Mouse (Mus musculus) hindbrain, postnatal 0 days (tissue): ENCODE measurements around the gene Elovl3. TPM values are rescaled to one million over a fixed set of nuclear protein-coding genes. Genes with fewer than 3 reads are reported as not detected.
"Not testable (repeated sequence)": the region's sequence is repeated elsewhere in the genome, so short reads cannot be mapped to it uniquely, and the experiment has no call there.

Experiments
- ATAC-seq: fragments of 200-750 bp; cut with Nextera tagmentation; 2 replicates; pipeline ENCODE4 v1.8.0; 2017; ENCODE audit warnings: mild to moderate bottlenecking, moderate TSS enrichment, moderate library complexity
- DNase-seq: peaks from one replicate; pipeline ENCODE4 v3.0.0-alpha.2; 2015; ENCODE audit warnings: low spot score
- H3K27ac ChIP-seq: fragments of 300-500 bp; sonication (generic); 2 replicates; pipeline ENCODE4 v1.5.1; 2014; ENCODE audit warnings: mild to moderate bottlenecking
- H3K27me3 ChIP-seq: fragments of 300-500 bp; sonication (generic); 2 replicates; pipeline ENCODE4 v1.6.1; 2014; ENCODE audit warnings: low read length, mixed read lengths; ENCODE audit not compliant: insufficient read depth
- H3K36me3 ChIP-seq: fragments of 300-500 bp; sonication (generic); 2 replicates; pipeline ENCODE4 v1.6.1; 2014; ENCODE audit warnings: low read length, mixed read lengths; ENCODE audit not compliant: insufficient read depth
- H3K4me1 ChIP-seq: fragments of 300-500 bp; sonication (generic); 2 replicates; pipeline ENCODE4 v1.6.1; 2014; ENCODE audit warnings: antibody characterized with exemption, low read length, mixed read lengths; ENCODE audit not compliant: insufficient read depth
- H3K4me2 ChIP-seq: fragments of 300-500 bp; sonication (generic); 2 replicates; pipeline ENCODE4 v1.6.1; 2014; ENCODE audit warnings: low read depth, mild to moderate bottlenecking, low read length, moderate library complexity, mixed read lengths
- H3K4me3 ChIP-seq: fragments of 300-500 bp; sonication (generic); 2 replicates; pipeline ENCODE4 v1.5.1; 2014; ENCODE audit warnings: low read length
- H3K9ac ChIP-seq: fragments of 300-500 bp; sonication (generic); replicated peaks from 2 replicates; pipeline ENCODE4 v1.6.1; 2014; ENCODE audit warnings: mild to moderate bottlenecking, low read length, moderate library complexity, mixed read lengths
- H3K9me3 ChIP-seq: fragments of 300-500 bp; sonication (generic); 2 replicates; pipeline ENCODE4 v1.6.1; 2016; ENCODE audit warnings: low read length, mixed read lengths
- CTCF ChIP-seq: IDR thresholded peaks from 2 replicates; pipeline ENCODE4 v1.5.1; 2016; ENCODE audit warnings: antibody characterized with exemption, control low read depth, low read depth
- WGBS: fragments of 180-500 bp; shearing (Covaris S2); extraction: QIAGEN DNeasy Blood & Tissue Kit; methylation state at CpG from one replicate; pipeline ENCODE4 v1.1.7; 2014; 5-methylcytosine and 5-hydroxymethylcytosine counted together
- polyA plus RNA-seq: library from polyadenylated mRNA; unstranded; fragments of >200 nt; fragmentation: Nextera tagmentation; extraction: Ambion mirVana; gene quantifications from 2 replicates; pipeline ENCODE4 v1.2.1, GENCODE M21; 2015
- total RNA-seq: library from RNA; depleted of rRNA; stranded (reverse); fragments of >200 nt; gene quantifications from 2 replicates; pipeline ENCODE4 v1.2.3, GENCODE M21; 2014

Elovl3 gene
- total and polyA plus RNA-seq, 2 experiments from 2014 or later, result not detected

DNA sequence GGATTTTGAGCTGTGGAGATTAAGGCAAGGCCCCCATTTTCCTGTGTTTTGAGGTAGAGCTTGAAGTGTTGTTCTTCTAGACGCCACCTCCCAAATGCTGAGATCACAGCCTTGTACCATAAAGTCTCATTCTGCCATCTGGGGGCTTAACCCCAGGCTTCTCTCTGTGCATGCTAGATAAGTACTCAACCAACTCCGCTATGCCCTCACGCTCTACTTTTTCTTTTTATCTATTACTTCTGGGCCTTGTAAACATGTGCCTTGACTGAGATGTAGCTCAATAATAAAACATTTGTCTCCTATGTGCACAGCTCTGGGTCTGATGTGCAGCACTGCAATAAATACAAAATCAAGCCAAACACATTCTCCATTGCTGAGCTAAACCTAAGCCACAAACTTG lies 12.2 kb upstream of the Elovl3 start:
- Histone ChIP-seq H3K36me3 (no peaks in the 10 kb centered on the region), H3K4me3 (no peak overlapping the region), H3K4me2 (no peak overlapping the region), H3K27me3 (no peaks in the 10 kb centered on the region), H3K9me3 (no peaks in the 10 kb centered on the region), H3K9ac (no peak overlapping the region), H3K27ac (no peak overlapping the region), H3K4me1 (no peaks in the 10 kb centered on the region)
- no peak for DNase-seq
- ATAC-seq, result no peak
- TF ChIP-seq CTCF, result no peak
- WGBS, result 88% methylated on average over 3 of the region's 3 CpGs

DNA sequence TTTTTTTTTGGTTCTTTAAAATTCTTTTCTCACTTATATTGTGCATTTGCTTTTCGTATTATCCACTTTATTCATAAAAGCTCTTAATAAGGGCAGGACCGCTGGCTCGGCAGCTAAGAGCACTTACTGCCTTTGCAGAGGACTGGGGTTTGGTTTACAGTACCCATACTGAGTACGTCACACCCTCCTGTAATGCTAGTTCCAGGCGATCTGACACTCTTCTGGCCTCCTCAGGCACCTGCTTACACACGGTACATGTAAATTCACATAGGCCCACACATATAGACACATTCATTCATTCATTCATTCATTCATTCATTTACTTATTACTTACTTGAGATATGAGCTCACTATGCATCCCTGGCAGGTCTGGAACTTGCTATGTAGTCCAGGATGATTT lies 10.8 kb upstream of the Elovl3 start:
- Histone ChIP-seq H3K4me3 (no peak overlapping the region), H3K27ac (no peak overlapping the region), H3K4me1 (no peaks in the 10 kb centered on the region), H3K4me2 (no peak overlapping the region), H3K9ac (no peak overlapping the region), H3K36me3 (no peaks in the 10 kb centered on the region), H3K9me3 (no peaks in the 10 kb centered on the region), H3K27me3 (no peaks in the 10 kb centered on the region)
- TF ChIP-seq CTCF, result no peak
- ATAC-seq (no peak), DNase-seq (no peak)
- 82% methylated on average over 6 of the region's 6 CpGs for WGBS

DNA sequence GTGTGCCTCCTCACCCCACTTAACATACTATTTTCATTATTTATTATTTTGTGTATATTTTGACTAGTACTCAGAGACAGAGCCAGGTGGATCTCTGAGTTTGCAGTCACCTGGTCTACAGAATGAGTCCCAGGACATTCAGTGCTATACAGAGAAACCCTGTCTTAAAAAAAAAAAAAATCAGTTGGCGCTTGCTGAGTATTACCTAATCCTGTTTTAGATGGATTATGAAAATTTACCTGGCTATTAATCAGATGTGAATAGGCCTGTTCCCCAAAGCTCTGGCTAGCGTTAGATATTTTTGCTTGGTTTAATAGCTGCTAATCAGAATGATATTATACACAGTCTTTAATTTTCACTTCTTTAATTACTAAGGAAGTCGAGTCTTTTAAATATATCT lies 7.8 kb upstream of the Elovl3 start:
- ATAC-seq, result no peak
- TF ChIP-seq CTCF, result no peak
- 82% methylated on average over 3 of the region's 3 CpGs for WGBS
- H3K4me1 ChIP-seq, result no peaks in the 10 kb centered on the region
- no peaks in the 10 kb centered on the region for H3K36me3 ChIP-seq
- H3K9ac ChIP-seq, result no peak overlapping the region
- H3K27me3 ChIP-seq, result no peaks in the 10 kb centered on the region
- H3K9me3 ChIP-seq, result no peaks in the 10 kb centered on the region
- H3K4me3 ChIP-seq, result no peak overlapping the region
- no peak overlapping the region for H3K27ac ChIP-seq
- DNase-seq, result no peak
- H3K4me2 ChIP-seq, result no peak overlapping the region

DNA sequence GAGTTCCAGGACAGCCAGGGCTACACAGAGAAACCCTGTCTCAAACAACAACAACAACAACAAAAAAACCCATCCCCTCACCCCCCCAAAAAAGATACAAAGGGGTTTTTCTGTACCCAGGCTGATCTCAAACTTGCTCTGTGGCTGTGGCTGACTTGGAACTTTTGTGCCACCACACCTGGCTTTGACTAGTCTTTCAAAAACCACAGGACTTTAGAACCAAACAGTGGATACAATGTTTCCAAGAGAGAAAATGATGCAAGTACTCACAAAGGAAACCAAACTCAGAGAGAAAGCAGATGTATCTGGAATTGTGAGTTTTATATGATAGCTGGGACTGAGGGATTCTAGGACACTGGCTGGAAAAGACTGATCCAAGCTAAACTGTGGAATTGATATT lies 7.0 kb upstream of the Elovl3 start:
- TF ChIP-seq CTCF, result no peak
- Histone ChIP-seq H3K9me3 (no peaks in the 10 kb centered on the region), H3K4me1 (no peaks in the 10 kb centered on the region), H3K9ac (no peak overlapping the region), H3K27ac (no peak overlapping the region), H3K4me2 (no peak overlapping the region), H3K36me3 (no peaks in the 10 kb centered on the region), H3K4me3 (no peak overlapping the region), H3K27me3 (no peaks in the 10 kb centered on the region)
- ATAC-seq (no peak), DNase-seq (no peak)

DNA sequence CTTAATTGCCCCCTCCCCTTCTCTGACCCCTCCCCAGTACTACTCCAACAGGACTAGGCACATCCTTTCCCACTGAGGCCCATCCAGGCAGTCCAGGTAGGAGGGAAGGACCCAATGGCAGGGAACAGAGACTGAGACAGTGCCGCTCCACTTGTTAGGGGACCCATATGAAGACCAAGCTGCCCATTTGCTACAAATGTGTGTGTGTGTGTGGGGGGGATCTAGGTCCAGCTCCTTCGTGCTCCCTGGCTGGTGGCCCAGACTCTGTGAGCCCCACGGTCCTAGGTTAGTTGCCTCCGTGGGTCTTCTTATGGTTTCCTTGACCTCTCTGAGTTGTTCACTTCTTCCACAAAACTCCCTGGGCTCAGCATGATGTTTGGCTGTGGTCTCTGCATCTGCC lies 5.4 kb upstream of the Elovl3 start:
- no peak overlapping the region for H3K4me2 ChIP-seq
- TF ChIP-seq CTCF, result no peak
- ATAC-seq, result no peak

DNA sequence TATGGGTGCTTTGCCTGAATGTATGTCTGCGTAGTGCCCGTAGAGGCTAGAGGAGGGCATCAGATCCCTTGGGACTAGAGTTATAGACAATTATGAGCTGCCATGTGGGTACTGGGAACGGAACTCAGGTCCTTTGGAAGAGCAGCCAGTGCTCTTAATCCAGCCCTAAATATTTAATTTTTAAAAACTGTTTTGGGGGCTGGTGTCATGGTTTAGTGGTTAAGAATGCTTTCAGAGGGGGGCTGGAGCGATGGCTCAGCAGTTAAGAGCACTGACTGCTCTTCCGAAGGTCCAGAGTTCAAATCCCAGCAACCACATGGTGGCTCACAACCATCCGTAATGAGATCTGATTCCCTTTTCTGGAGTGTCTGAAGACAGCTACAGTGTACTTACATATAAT lies 2.0 kb upstream of the Elovl3 start:
- not testable (repeated sequence) for H3K9ac ChIP-seq, H3K27ac ChIP-seq, DNase-seq, H3K4me2 ChIP-seq, H3K4me1 ChIP-seq, H3K36me3 ChIP-seq, ATAC-seq, H3K9me3 ChIP-seq, H3K4me3 ChIP-seq
- WGBS, result 79% methylated on average over 6 of the region's 6 CpGs
- peaks cover 22% of the 10 kb centered on the region for H3K27me3 ChIP-seq

More for the DNA sequence above, 5.4 kb upstream of the Elovl3 start:
- 86% methylated on average over 4 of the region's 4 CpGs for WGBS
- Histone ChIP-seq H3K9ac (no peak overlapping the region), H3K4me1 (no peaks in the 10 kb centered on the region), H3K27me3 (no peaks in the 10 kb centered on the region), H3K36me3 (no peaks in the 10 kb centered on the region), H3K9me3 (no peaks in the 10 kb centered on the region), H3K4me3 (no peak overlapping the region), H3K27ac (no peak overlapping the region)
- no peak for DNase-seq

DNA sequence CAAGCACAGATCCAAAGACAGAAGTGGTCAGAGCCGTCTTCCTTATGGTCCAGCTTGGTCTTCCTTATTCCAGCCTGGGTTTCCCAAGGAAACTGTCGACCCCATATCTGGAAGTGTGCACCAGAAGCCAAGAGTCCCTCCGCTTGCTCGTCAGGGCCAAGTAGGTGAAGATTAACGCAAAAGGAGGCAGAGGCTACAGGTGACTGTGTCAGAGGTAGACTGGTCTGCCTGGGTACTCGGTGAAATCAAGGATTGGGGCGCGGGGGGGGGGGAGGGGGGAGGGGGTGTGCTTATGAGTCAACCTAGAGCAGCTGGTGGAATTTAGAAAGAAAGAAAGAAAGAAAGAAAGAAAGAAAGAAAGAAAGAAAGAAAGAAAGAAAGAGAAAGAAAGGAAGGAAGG lies 414 bp upstream of the Elovl3 start:
- H3K4me1 ChIP-seq, result peaks cover 11% of the 10 kb centered on the region; the same call in 1 of the 2 replicates
- no peak overlapping the region for H3K27ac ChIP-seq
- WGBS, result 9% methylated on average over 8 of the region's 8 CpGs
- H3K36me3 ChIP-seq, result no peaks in the 10 kb centered on the region
- H3K4me3 ChIP-seq, result peak overlapping the region; percentile 26
- peaks cover 25% of the 10 kb centered on the region for H3K27me3 ChIP-seq
- TF ChIP-seq CTCF, result no peak
- no peak for ATAC-seq
- H3K9me3 ChIP-seq, result no peaks in the 10 kb centered on the region
- peak overlapping the region; percentile 50; the same call in 1 of the 2 replicates for H3K4me2 ChIP-seq
- no peak for DNase-seq
- no peak overlapping the region for H3K9ac ChIP-seq
